Mouse (Mus musculus) midbrain, postnatal 0 days (tissue): ENCODE data around the gene Cldn34b2. TPM values are rescaled to one million over a fixed set of nuclear protein-coding genes. Genes with fewer than 3 reads are reported as not detected.
"Not testable (repeated sequence)": the region's sequence is repeated elsewhere in the genome, so short reads cannot be mapped to it uniquely, and the experiment has no call there.

Experiments
- ATAC-seq: fragments of 200-750 bp; cut with Nextera tagmentation; 2 replicates; pipeline ENCODE4 v1.8.0; 2017; ENCODE audit warnings: moderate number of reproducible peaks, mild to moderate bottlenecking, moderate TSS enrichment, moderate library complexity; ENCODE audit not compliant: low FRiP score
- DNase-seq: peaks from one replicate; pipeline ENCODE4 v3.0.0-alpha.2; 2015; ENCODE audit warnings: low spot score
- H3K27ac ChIP-seq: fragments of 300-500 bp; sonication (generic); 2 replicates; pipeline ENCODE4 v1.5.1; 2014; ENCODE audit warnings: low read depth, mild to moderate bottlenecking, low read length, mixed read lengths
- H3K27me3 ChIP-seq: fragments of 300-500 bp; sonication (generic); 2 replicates; pipeline ENCODE4 v1.6.1; 2014; ENCODE audit warnings: low read length, control low read depth, mixed read lengths; ENCODE audit not compliant: insufficient read depth
- H3K36me3 ChIP-seq: fragments of 300-500 bp; sonication (generic); 2 replicates; pipeline ENCODE4 v1.6.1; 2014; ENCODE audit warnings: low read length, control low read depth, mixed read lengths; ENCODE audit not compliant: insufficient read depth
- H3K4me1 ChIP-seq: fragments of 300-500 bp; sonication (generic); 2 replicates; pipeline ENCODE4 v1.6.1; 2014; ENCODE audit warnings: mild to moderate bottlenecking, control low read depth, antibody characterized with exemption, low read length, mixed read lengths; ENCODE audit not compliant: insufficient read depth
- H3K4me2 ChIP-seq: fragments of 300-500 bp; sonication (generic); 2 replicates; pipeline ENCODE4 v1.6.1; 2014; ENCODE audit warnings: low read depth, mild to moderate bottlenecking, low read length, mixed read lengths; ENCODE audit not compliant: poor library complexity, severe bottlenecking
- H3K4me3 ChIP-seq: fragments of 300-500 bp; sonication (generic); 2 replicates; pipeline ENCODE4 v1.5.1; 2014; ENCODE audit warnings: low read depth, mild to moderate bottlenecking, low read length, moderate library complexity
- H3K9ac ChIP-seq: fragments of 300-500 bp; sonication (generic); replicated peaks from 2 replicates; pipeline ENCODE4 v1.6.1; 2014; ENCODE audit warnings: mild to moderate bottlenecking, low read length, moderate library complexity, mixed read lengths; ENCODE audit not compliant: poor library complexity, severe bottlenecking
- H3K9me3 ChIP-seq: fragments of 300-500 bp; sonication (generic); 2 replicates; pipeline ENCODE4 v1.6.1; 2016; ENCODE audit warnings: low read length, control low read depth
- CTCF ChIP-seq: IDR thresholded peaks from 2 replicates; pipeline ENCODE4 v1.5.1; 2016; ENCODE audit warnings: antibody characterized with exemption, mild to moderate bottlenecking
- WGBS: fragments of 180-500 bp; shearing (Covaris S2); extraction: QIAGEN DNeasy Blood & Tissue Kit; methylation state at CpG from one replicate; pipeline ENCODE4 v1.1.7; 2014; 5-methylcytosine and 5-hydroxymethylcytosine counted together
- polyA plus RNA-seq: library from polyadenylated mRNA; unstranded; fragments of >200 nt; fragmentation: Nextera tagmentation; extraction: Ambion mirVana; gene quantifications from 2 replicates; pipeline ENCODE4 v1.2.1, GENCODE M21; 2015
- total RNA-seq: library from RNA; depleted of rRNA; stranded (reverse); fragments of >200 nt; gene quantifications from 2 replicates; pipeline ENCODE4 v1.2.3, GENCODE M21; 2014; rRNA removed

The Cldn34b2 gene
- total RNA-seq (not detected in 2 replicates), polyA plus RNA-seq (not detected in 2 replicates)

- H3K27me3 ChIP-seq, H3K27ac ChIP-seq, H3K9ac ChIP-seq, H3K4me2 ChIP-seq, H3K4me3 ChIP-seq, ATAC-seq, H3K9me3 ChIP-seq, H3K36me3 ChIP-seq, H3K4me1 ChIP-seq, DNase-seq: not testable (repeated sequence)
- WGBS: 89% methylated on average over 3 of the region's 3 CpGs
These were observed at the start of gene Cldn34b2 for GRCm38 (mm10) chrX:155128312-155128711. TSS of gene Cldn34b2 (minus strand) at chrX:155128412.

- Histone ChIP-seq H3K9ac (no peak overlapping the region), H3K9me3 (no peaks in the 10 kb centered on the region), H3K27ac (no peak overlapping the region), H3K4me3 (no peak overlapping the region), H3K4me1 (no peaks in the 10 kb centered on the region), H3K36me3 (no peaks in the 10 kb centered on the region), H3K4me2 (no peak overlapping the region), H3K27me3 (no peaks in the 10 kb centered on the region)
- no peak for TF ChIP-seq CTCF
- 68% methylated on average over 2 of the region's 2 CpGs for WGBS
- ATAC-seq (no peak), DNase-seq (no peak)
These were observed 49.4 kb upstream of the Cldn34b2 start for GRCm38 (mm10) chrX:155177640-155178039.

GRCm38 (mm10) chrX:155177230-155177629 lies 49.0 kb upstream of the Cldn34b2 start:
- DNase-seq: no peak
- ATAC-seq: no peak
- 78% methylated on average over 2 of the region's 2 CpGs for WGBS
- Histone ChIP-seq H3K4me1 (no peaks in the 10 kb centered on the region), H3K4me2 (no peak overlapping the region), H3K9ac (no peak overlapping the region), H3K4me3 (no peak overlapping the region), H3K27me3 (no peaks in the 10 kb centered on the region), H3K36me3 (no peaks in the 10 kb centered on the region), H3K27ac (no peak overlapping the region), H3K9me3 (no peaks in the 10 kb centered on the region)
- no peak for TF ChIP-seq CTCF

- Histone ChIP-seq H3K9me3 (no peaks in the 10 kb centered on the region), H3K27ac (no peak overlapping the region), H3K4me1 (no peaks in the 10 kb centered on the region), H3K27me3 (no peaks in the 10 kb centered on the region), H3K36me3 (no peaks in the 10 kb centered on the region), H3K4me2 (no peak overlapping the region), H3K4me3 (no peak overlapping the region), H3K9ac (no peak overlapping the region)
- TF ChIP-seq CTCF: no peak
- no peak for ATAC-seq
- no peak for DNase-seq
- 90% methylated on average over 4 of the region's 4 CpGs for WGBS
These were observed 47.4 kb upstream of the Cldn34b2 start for GRCm38 (mm10) chrX:155175568-155175967.

- ATAC-seq: no peak
- no peak overlapping the region for H3K9ac ChIP-seq
- DNase-seq: no peak
- no peaks in the 10 kb centered on the region for H3K27me3 ChIP-seq
- H3K4me3 ChIP-seq: no peak overlapping the region
- no peaks in the 10 kb centered on the region for H3K4me1 ChIP-seq
- H3K36me3 ChIP-seq: no peaks in the 10 kb centered on the region
- no peaks in the 10 kb centered on the region for H3K9me3 ChIP-seq
- H3K4me2 ChIP-seq: no peak overlapping the region
- no peak overlapping the region for H3K27ac ChIP-seq
- no peak for TF ChIP-seq CTCF
These were observed 44.1 kb upstream of the Cldn34b2 start for GRCm38 (mm10) chrX:155172310-155172709.

GRCm38 (mm10) chrX:155171754-155172153 lies 43.5 kb upstream of the Cldn34b2 start:
- Histone ChIP-seq H3K4me1 (no peaks in the 10 kb centered on the region), H3K4me2 (no peak overlapping the region), H3K9ac (no peak overlapping the region), H3K4me3 (no peak overlapping the region), H3K27ac (no peak overlapping the region), H3K27me3 (no peaks in the 10 kb centered on the region), H3K36me3 (no peaks in the 10 kb centered on the region), H3K9me3 (no peaks in the 10 kb centered on the region)
- no peak for ATAC-seq
- WGBS: 60% methylated on average over 1 of the region's 1 CpGs
- no peak for DNase-seq
- no peak for TF ChIP-seq CTCF
